Mouse (Mus musculus): ENCODE results near the gene Enpp6.
A peak's percentile ranks its signal among the peaks of the same experiment; 100 is the strongest.

Enpp6 gene

GRCm38 (mm10) chr8:47067121-47067520 is 80.4 kb downstream of the Enpp6 start:
- no peak for DNase-seq (ENCODE audit: low spot score)

- DNase-seq (ENCODE audit: low spot score) = no peak
Observed at GRCm38 (mm10) chr8:47069634-47070033, 82.9 kb downstream of the Enpp6 start.

GRCm38 (mm10) chr8:47072001-47072400 is 85.3 kb downstream of the Enpp6 start:
- DNase-seq (ENCODE audit: low spot score) = no peak

- DNase-seq (ENCODE audit: low spot score) = no peak
Observed at GRCm38 (mm10) chr8:47075941-47076555, 89.4 kb downstream of the Enpp6 start.

- no peak for DNase-seq (ENCODE audit: low spot score)
Observed at GRCm38 (mm10) chr8:47080037-47080436, 93.3 kb downstream of the Enpp6 start.

DNA sequence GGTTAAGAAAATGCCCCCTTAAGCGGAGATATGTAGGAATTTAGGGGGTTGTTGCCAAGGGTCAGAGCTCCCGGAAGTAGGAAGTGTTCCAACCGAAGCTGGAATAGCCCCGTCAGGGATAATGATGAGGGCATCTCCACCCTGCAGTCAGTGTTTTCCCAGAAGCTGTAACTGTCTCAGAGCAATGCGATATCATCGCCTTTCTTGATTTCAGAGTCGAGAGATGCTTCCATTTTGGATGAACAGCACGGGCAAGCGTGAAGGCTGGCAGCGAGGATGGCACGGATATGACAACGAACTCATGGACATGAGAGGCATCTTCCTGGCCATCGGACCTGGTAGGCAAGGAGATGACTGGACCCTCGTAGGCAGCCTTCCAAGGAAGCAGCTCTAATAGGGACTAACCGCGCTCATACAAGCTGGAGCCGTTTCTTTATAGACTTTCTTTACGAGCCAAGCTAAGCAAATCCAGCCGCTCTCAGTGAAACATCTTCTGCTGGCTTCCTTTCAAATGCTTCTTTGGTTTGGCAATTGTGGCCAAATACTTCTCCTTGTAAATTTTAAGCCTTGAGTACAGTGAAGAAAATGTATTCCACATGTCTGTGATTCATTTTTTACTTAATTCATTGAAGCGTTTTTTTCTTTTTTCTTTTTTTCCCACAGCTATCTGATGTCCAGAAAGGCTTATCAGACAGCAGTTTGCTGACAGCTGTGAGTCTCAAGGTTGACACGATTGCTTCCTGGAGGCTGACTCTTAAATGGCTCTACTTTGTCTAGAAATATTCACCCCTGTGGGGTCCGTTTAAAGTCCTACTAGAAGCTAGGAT is 95.7 kb downstream of the Enpp6 start:
- DNase-seq (ENCODE audit: low spot score) = peak; percentile 8

DNA sequence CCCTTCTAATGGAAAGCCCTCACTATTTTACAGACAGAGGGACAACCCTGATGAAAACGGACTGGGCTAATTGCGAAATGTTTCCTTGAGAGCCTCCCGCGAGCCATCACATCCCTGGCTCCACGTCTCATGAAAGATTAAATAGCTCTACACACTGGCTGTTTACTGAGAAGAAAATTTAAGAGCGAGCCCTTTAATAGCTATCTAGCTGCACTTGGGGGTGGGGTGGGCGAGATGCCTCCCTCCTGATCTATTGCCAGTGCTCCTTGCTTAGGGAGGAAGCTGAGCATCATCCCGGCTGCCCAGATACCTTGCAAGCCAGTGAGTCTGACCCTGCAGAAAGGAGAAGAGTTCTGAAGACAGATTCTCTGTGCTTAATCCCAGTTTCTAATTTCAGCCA is 103.3 kb downstream of the Enpp6 start:
- DNase-seq (ENCODE audit: low spot score) = no peak

GRCm38 (mm10) chr8:47105617-47106016 is 118.9 kb downstream of the Enpp6 start:
- no peak for DNase-seq (ENCODE audit: low spot score)

DNA sequence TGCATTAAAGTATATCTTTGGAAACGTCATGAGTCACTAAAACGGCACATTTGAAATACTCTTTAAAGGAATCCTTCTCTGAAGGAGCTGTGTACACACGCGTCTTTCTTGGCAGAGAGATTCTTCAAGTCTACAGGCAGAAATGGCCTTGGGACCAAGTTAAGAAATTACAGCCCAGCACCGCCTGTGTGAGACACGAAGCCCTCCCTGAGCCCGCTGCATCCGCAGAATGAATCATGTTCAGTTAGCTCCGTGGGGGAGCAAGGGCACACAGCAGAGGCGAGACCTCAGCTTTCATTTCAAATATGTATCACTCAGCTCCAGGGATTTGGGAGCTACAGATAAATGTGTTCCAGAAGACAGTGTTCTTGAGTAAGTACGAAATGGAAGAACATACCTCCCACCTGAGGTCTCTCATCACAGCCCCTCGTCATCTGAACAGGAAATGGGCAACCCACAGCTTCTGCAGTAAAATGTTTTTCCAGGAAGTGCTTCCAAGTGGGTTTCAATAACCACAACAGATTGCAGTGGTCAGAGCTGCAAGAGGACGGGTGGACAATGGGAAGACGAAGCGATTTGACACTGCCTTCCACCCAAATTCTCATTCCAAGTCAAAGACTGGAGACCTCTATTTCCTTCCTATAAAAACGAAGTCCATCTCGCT is 127.6 kb downstream of the Enpp6 start:
- no peak for DNase-seq (ENCODE audit: low spot score)

- no peak for DNase-seq (ENCODE audit: low spot score)
Observed at GRCm38 (mm10) chr8:47117336-47117735, 130.6 kb downstream of the Enpp6 start.

GRCm38 (mm10) chr8:47119895-47120294 is 133.2 kb downstream of the Enpp6 start:
- no peak for DNase-seq (ENCODE audit: low spot score)

- DNase-seq (ENCODE audit: low spot score) = no peak
Observed at GRCm38 (mm10) chr8:47128859-47129258, 142.2 kb downstream of the Enpp6 start.

DNA sequence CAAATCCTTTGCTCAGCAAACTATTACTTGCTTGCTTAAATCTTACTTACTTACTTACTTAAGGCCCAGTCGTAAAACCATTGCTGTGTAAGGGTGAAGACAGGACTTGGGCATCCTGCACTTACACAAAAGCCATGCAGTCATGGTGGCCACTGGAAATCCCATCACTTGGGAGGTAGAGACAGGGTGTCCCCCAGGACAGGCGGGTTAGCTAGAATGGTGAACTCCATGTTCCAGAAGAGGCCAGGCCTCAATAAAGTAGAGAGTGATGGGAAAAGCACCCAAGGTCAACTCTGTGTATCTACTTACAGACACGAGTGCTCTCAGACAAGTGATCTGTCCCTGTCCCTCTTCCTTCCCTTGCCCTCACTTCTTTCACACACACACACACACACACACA is 146.7 kb downstream of the Enpp6 start:
- no peak for DNase-seq (ENCODE audit: low spot score)

DNA sequence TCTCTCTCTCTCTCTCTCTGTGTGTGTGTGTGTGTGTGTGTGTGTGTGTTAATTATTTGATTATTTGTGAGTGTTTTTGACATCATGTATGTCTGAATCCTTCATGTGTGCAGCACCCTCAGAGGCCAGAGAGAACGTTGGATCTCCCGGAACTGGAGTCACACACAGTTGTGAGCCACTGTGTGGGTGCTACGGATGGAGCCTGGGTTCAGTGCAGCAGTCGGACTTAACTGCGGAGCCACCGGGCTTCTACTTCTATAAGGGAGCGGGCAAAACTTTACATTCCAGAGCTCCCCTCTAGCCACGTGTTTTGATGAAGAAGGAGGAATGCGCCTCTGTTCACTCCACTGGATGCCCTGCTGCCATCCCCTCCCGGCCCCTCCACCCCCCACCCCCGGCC is 148.0 kb downstream of the Enpp6 start:
- no peak for DNase-seq (ENCODE audit: low spot score)

GRCm38 (mm10) chr8:47135586-47135985 is 148.9 kb downstream of the Enpp6 start:
- no peak for DNase-seq (ENCODE audit: low spot score)

GRCm38 (mm10) chr8:47136047-47136446 is 149.4 kb downstream of the Enpp6 start:
- no peak for DNase-seq (ENCODE audit: low spot score)

DNA sequence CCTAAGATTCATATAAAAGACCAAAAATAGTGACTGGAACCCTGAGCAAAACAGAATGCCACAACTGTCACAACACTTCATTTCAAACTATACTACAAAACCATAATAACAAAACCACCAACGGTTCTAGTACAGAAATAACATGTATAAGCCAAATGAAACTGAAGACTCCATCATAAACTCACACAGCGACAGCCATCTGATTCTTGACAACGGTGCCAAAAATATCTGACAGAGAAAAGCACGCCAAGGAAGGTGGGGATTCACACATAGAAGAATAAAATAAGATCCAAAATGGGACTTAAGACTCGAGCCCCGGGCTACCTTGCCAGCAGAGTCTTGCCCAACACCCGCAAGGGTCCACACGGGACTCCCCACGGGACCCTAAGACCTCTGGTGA is 158.6 kb downstream of the Enpp6 start:
- DNase-seq (ENCODE audit: low spot score) = no peak
